Mouse (Mus musculus) frontal cortex, postnatal 10 days (tissue): ENCODE data around the gene Kirrel3.

Source experiments
- DNase-seq, 2 experiments: peaks; one replicate each; pipeline ENCODE4 v3.0.0; 2022; ENCODE audit warnings: low spot score in 2 of 2, mixed read lengths in 1 of 2

Gene Kirrel3

DNA sequence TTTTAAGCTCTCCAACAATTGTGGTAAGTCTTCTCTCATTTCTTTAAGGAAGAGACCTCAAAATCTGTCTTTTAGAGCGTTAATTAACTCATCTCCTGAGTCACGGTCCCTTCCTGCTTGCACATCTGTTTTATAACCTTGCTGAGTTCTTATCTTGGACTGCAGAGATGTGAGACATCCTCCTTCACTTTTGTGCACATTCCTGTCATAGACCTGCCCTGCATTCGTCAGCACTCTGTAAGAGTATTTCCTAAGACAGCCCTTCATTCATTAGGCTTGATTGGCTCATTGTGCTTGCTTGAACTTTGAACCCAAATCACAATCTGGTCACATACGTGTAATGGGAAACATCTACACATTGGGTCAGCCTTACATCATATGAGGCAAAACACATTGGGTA is 114.6 kb downstream of the Kirrel3 start:
- no peak for DNase-seq

DNA sequence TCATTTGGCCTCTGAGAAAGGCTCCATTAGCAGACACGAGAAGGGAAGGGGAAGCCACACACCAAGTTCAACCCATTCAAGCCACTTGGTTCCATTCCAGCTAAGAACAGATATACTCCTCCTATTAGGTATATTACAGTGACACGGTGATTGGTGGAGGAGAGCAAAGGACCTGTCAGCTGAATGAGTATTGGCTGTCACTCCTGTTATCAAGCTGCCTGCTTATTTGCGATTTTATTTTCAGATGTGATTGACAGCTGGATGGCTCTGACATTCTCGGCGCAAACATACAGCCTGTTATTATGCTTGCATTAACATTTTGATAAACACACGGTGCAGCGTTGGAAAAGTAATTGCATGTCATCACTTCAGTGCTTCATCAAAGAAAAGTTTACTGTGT is 118.1 kb downstream of the Kirrel3 start:
- DNase-seq, result no peak

- no peak for DNase-seq
Observed at GRCm38 (mm10) chr9:34604931-34605330, 119.2 kb downstream of the Kirrel3 start.

DNA sequence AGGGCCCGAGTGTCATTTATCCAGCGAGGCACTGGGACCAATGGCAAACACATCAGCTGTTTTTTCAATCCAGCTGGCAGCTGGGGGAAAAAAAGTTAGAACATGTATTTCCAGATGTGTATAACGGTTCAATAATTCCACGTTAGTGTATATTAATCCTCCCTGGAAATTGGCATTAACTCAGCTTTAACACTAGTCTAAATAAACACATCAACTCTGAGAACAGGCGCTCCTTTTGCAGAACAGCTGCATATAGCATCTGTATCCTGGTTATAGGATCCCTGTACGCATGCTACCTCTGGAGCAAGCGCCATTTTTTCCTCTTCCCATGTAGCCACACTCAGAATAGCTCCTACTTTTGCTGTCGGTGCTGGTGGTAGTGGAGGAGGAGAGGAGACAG is 119.8 kb downstream of the Kirrel3 start:
- no peak for DNase-seq

DNA sequence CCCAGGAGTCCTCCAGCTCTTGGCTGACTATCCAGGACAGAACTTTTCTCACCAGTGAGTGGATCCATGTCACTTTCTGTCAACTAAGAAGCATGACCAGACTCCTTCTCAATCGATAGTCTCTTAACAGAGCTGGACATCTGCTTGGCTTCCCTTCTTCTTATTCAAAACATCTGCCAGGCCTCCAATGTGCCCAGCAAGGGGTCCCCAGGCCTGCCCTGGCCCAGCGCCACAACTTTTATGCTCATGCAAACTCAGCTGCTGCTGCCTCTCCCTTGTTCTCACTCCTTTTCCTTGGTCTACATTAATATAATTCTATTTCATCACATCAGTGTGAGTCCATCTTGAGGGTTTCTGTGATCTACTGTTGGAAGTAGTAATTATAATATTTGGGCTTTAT is 122.3 kb downstream of the Kirrel3 start:
- no peak for DNase-seq

DNA sequence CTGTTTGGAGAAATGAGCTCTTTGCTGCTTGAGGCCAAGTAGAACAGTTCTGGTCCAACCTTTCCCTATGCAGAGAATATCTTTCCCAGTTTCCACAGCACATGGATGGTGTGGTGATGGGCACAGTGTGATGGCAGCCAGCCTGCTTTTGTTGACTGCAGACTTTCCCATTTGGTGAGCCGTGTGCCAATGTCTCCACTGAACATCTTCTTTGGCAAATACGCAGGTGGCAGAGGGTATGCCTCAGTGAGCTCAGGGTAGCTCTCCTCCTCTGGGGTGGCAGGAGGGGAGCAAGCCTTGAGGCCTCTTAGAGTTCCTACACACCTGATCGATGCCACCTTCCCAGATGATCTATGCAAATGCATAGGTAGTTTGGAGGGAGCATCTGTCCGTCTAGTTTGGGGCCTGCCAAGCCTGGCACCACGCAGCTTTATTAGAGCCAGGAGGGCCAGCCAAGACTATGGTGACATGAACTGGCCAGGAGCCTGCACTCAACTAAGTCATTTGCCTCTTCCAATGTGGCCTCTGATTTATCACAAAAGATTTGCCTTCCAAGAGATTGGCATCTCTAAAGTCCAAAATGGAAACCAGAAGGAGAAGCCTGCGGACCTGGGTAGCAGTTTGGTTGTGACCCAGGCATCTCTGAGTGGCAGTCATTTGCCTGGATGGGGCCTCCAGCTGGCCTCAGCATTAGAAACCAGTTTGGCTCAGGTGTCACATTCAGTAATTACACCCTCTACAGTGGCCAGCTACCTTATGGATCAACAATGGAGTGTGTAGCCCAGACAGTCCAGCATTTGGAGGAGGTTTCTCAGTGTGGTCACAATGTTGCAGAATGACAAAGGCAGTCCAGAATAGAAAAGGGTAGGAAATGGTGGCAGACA is 127.4 kb downstream of the Kirrel3 start:
- DNase-seq, result no peak

GRCm38 (mm10) chr9:34618099-34618498 is 132.4 kb downstream of the Kirrel3 start:
- no peak for DNase-seq

DNA sequence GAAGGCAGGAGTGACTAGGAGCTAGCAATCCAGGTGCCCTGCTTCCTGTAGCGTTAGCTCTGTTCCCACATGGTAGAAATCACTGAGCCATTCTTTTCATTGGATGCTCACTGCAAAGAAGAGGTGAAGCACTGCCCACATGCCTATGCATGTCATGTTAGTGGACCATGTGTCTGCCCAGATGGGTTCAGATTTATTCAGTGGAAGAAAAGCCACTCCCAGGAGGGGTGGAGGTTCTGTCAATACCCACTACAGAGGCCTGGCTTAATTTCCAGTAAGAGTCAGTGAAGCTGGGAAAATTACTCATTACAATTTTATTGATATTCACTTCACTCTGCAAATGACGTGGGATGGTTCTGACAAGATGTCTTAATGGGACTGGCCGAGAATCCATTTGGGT is 134.2 kb downstream of the Kirrel3 start:
- DNase-seq, result no peak

- DNase-seq, result no peak
Observed at GRCm38 (mm10) chr9:34623526-34623925, 137.8 kb downstream of the Kirrel3 start.

GRCm38 (mm10) chr9:34624021-34624420 is 138.3 kb downstream of the Kirrel3 start:
- DNase-seq, result no peak

DNA sequence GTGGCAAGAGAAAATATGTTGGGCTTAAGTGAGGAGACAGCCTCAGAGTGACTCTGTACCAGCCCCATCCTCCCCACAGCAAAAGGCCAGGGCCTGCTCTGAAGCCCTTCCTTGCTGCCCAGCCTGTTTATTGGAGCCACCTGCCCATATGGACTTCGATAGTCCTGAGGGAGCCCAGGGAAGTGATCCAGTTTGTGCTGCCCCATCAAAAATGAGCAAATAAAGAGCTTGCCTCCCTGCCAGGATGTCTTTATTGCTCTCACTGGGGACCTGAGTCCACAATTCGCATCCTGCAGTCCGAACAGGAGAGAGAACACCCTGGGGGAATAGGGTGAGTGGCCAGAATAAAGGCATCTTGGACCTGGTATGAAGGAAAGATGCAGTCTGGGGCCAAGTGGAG is 143.1 kb downstream of the Kirrel3 start:
- no peak for DNase-seq

GRCm38 (mm10) chr9:34635696-34636095 is 150.0 kb downstream of the Kirrel3 start:
- DNase-seq, result no peak

DNA sequence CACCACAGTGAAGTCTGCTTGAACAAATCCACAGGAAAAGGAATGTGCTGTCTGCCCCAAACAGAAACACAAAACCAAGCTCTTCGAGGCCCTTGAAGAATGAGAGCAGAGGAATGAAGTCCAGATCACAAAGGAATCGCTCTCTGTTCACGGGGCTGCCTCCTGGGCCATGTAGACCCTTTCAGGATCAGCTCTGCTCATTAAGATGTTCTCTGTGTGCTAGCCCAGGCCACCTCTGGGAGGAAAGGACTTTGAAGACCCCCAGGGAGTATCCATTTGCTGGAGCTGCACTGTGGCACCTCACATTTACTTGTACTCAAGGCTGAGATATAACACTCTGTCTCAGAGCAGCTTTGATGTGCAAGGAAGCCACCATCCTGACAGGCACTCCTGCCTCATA is 158.2 kb downstream of the Kirrel3 start:
- no peak for DNase-seq

DNA sequence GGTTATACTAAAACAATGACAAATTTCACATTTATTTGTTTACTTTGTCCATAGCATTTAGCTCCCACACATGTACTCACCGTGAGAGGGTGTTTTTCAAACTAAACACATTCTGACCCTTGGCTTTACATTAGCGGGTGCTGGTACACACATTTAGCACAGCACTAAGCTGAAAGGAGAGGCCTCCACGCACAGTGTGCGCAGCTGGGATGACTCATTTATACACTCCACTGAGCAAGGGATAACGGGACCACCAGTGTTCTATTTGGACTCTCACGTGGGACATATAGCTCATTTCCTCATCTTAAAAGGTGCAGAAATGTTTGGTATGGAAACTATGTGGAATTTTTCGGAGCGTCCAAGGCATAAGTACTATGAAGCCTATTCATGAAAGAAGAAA is 158.7 kb downstream of the Kirrel3 start:
- no peak for DNase-seq

DNA sequence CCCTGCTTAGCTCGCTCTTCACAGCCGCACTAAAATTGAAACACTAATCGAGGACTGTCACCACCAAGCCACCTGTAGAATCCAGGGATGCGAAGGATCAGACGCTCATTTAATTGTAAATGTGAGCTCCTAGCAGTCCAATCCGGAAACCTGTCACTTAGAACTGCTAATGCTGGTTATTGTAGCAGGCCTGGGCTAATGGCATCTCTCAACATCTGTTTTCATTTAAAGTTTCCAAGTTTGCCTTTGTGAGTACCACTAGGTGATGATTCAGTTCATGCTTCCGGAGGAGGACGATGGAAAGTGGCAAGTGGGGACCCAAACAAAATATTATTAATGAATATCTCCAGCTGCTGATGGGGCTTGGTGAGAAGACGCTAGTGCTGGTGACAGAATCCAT is 161.1 kb downstream of the Kirrel3 start:
- DNase-seq, result no peak

GRCm38 (mm10) chr9:34652278-34652677 is 166.6 kb downstream of the Kirrel3 start:
- DNase-seq, result no peak

DNA sequence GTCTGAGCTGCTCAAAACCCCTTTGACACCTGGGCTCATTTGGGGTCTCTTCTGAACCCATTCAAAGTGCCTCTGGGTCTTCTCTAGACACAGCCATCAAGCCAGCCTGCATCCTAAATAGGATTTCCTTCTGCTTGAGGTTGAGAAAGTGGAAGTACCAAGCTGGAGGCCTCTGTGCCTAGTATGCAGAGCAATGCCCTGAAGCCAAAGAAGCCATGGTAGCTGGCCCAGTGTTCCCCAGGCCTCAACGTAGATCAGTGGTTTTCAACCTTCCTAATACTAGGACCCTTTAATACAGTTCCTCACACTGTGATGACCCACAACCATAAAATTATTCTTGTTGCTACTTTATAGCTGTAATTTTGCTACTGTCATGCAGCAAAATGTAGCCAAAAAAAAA is 167.4 kb downstream of the Kirrel3 start:
- no peak for DNase-seq

- DNase-seq, result no peak
Observed at GRCm38 (mm10) chr9:34660566-34660965, 174.9 kb downstream of the Kirrel3 start.

- DNase-seq, result no peak
Observed at GRCm38 (mm10) chr9:34663412-34663811, 177.7 kb downstream of the Kirrel3 start.

- no peak for DNase-seq
Observed at GRCm38 (mm10) chr9:34665361-34666129, 179.9 kb downstream of the Kirrel3 start.

DNA sequence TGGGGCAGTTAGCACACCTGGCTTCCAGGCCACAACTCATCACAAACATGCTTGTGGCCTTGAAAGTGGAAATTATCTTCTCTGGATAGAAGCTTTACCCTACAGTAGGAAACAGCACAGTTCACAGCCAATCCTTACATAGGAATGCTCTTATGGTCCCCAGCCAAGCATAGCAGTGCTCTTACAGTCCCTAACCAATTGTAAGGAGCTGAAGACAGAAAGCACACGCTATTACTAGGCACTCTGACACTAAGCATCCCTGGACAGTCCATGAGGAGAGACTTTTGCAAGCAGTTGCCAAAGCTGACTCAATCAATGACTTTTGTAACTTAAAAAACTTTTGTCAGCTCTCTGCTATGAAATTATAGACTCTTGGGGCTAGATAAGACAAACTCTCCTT is 181.5 kb downstream of the Kirrel3 start:
- DNase-seq, result no peak

- no peak for DNase-seq
Observed at GRCm38 (mm10) chr9:34670906-34671305, 185.2 kb downstream of the Kirrel3 start.

DNA sequence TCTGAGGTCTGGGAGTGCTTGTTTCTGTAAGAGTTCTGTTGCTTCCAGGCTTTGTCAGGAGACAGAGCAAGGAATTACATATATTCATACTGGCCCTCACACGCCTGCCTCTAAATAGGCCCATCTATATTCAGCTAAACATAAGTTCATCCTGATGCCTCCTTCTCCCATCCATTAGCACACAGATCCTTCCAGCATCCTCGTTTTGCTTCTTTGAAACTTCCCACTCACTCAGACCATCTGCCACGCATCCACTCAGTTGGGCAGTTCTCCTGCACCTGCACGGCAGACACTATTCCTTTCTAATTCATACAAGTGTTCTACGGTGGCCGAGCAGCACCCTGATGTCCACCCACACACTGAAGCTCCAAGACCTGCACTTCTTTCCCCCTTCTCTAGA is 201.1 kb downstream of the Kirrel3 start:
- DNase-seq, result no peak
